14 mouse cellular contexts compared by ENCODE assay signal in the genomic region with DNA sequence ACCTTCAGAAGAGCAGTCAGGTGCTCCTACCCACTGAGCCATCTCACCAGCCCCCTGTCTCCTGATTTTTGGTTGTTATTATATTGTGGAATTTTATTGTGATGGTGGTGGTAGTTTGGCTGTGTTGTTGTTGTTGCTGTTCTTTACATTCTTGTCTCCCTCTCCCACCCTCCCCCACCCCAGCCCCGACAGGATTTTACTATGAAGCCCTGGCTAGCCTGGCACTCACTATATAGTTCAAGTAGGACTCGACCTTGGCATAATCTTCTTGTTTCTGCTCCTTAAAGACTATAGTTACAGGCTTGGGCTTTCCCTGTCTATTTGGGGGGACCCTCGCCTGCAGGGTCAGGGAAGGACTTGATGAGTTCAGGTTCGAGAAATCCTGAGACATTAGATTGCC. TPM values are rescaled to one million over a fixed set of nuclear protein-coding genes. Genes with fewer than 3 reads are reported as not detected.
A peak's percentile ranks its signal among the peaks of the same experiment; 100 is the strongest.
DNase-seq lines count a peak whose midpoint lies in the region; ATAC-seq and TF ChIP-seq lines count a peak whose summit lies in the region.
"Had no signal": no experiment of that assay in that cellular context is flagged by ENCODE, and none has a peak within 500 bp of the region (broad histone marks: within the 10 kb centered on the region; RNA-seq: fewer than 3 reads in every experiment).

No protein-coding gene starts in this region.

- H3K9ac ChIP-seq in heart, adult 2 months (ENCODE audit: low read depth, low read length) = no peak overlapping the region
- H3K9ac ChIP-seq in lung, embryonic 14.5 days = no peak overlapping the region

- H3K4me1 ChIP-seq in heart, adult 2 months (ENCODE audit: control insufficient read depth, insufficient read depth, low read length) = peaks cover 15% of the 10 kb centered on the region
- no peaks in the 10 kb centered on the region for H3K4me1 ChIP-seq in lung, embryonic 14.5 days (ENCODE audit: insufficient read depth)
- peaks cover 32% of the 10 kb centered on the region for H3K4me1 ChIP-seq in lung, adult 2 months (ENCODE audit: control insufficient read depth, insufficient read depth, low read length)
- peaks cover 13% of the 10 kb centered on the region for H3K4me1 ChIP-seq in brown adipose tissue, adult 24 weeks (ENCODE audit: control insufficient read depth, insufficient read depth, insufficient read length, low read length)

- DNase-seq in heart, adult 2 months = no peak
- no peak for DNase-seq in heart, postnatal 4 days
- no peak for DNase-seq in lung, embryonic 14.5 days
- DNase-seq in lung, adult 2 months = no peak
- DNase-seq in splenic B cell, adult 2 months (ENCODE audit: low read depth, low spot score) = peak; percentile 39
- DNase-seq in adrenal gland, postnatal 4 days (ENCODE audit: low spot score in 2 of 2) = no peak
- no peak for DNase-seq in ovary, postnatal 10 days (ENCODE audit: low spot score)
- DNase-seq: cerebellum, adult 8-10 months; kidney, adult 18-20 months; lung, adult 18-20 months had no signal

- no peaks in the 10 kb centered on the region for H3K27me3 ChIP-seq in heart, adult 2 months (ENCODE audit: control insufficient read depth, insufficient read depth, low read length)
- peaks cover 14% of the 10 kb centered on the region; the same call in 1 of the 2 replicates for H3K27me3 ChIP-seq in lung, embryonic 14.5 days (ENCODE audit: insufficient read depth, low read length)
- H3K27me3 ChIP-seq in splenic B cell, adult 2 months (ENCODE audit: control insufficient read depth, insufficient read depth, low read length, poor library complexity, severe bottlenecking) = no peaks in the 10 kb centered on the region

- H3K79me2 ChIP-seq in heart, adult 2 months (replicated peaks; ENCODE audit: control insufficient read depth, insufficient read depth, low read length) = no peaks in the 10 kb centered on the region

- TF ChIP-seq POLR2A in heart, adult 2 months (IDR thresholded peaks at IDR 0.05; ENCODE audit: insufficient read depth, low read depth, low read length) = no peak
- no peak for TF ChIP-seq POLR2A in lung, adult 2 months (IDR thresholded peaks at IDR 0.05; ENCODE audit: borderline replicate concordance, extremely low read depth, low read depth, low read length)

- ATAC-seq in lung, embryonic 14.5 days (ENCODE audit: insufficient read depth) = no peak
- ATAC-seq: activated CD4-positive, CD25-positive, alpha-beta regulatory T cell, adult 4 months; forebrain, embryonic 14.5 days had no signal

- WGBS in heart, adult 2 months = 68% methylated on average over 4 of the region's 4 CpGs
- 76% methylated on average over 4 of the region's 4 CpGs for WGBS in lung, embryonic 14.5 days
- WGBS in lung, adult 2 months = 56% methylated on average over 4 of the region's 4 CpGs

- H3K9me3 ChIP-seq in lung, embryonic 14.5 days (ENCODE audit: low read depth, low read length) = no peaks in the 10 kb centered on the region

- H3K27ac ChIP-seq in heart, adult 2 months = peak overlapping the region; percentile 42
- no peak overlapping the region for H3K27ac ChIP-seq in lung, embryonic 14.5 days (ENCODE audit: low read depth)
- peak overlapping the region; percentile 91 for H3K27ac ChIP-seq in brown adipose tissue, adult 24 weeks (replicated peaks; ENCODE audit: low read depth, low read length)

- intact Hi-C loops in heart, adult 2 months (cut with DNase I) = no loop called here

- 0 out of 2 replicates have a peak overlapping the region, but pooled peaks have one; percentile 15 for H3K4me2 ChIP-seq in lung, embryonic 14.5 days

- peaks cover 7% of the 10 kb centered on the region for H3K36me3 ChIP-seq in heart, adult 2 months (ENCODE audit: control insufficient read depth, insufficient read depth, low read length)
- no peaks in the 10 kb centered on the region for H3K36me3 ChIP-seq in lung, embryonic 14.5 days (ENCODE audit: insufficient read depth)
- peaks cover 43% of the 10 kb centered on the region for H3K36me3 ChIP-seq in splenic B cell, adult 2 months (ENCODE audit: control insufficient read depth, insufficient read depth, low read length, poor library complexity, severe bottlenecking)

- TF ChIP-seq EP300 in heart, adult 2 months (IDR thresholded peaks at IDR 0.05; ENCODE audit: insufficient read depth, low read depth, low read length) = no peak

- TF ChIP-seq CTCF in heart, adult 2 months (IDR thresholded peaks at IDR 0.05) = no peak
- no peak for TF ChIP-seq CTCF in lung, embryonic 14.5 days (IDR thresholded peaks at IDR 0.05; ENCODE audit: low read depth)
- no peak for TF ChIP-seq CTCF in lung, adult 2 months (IDR thresholded peaks at IDR 0.05; ENCODE audit: insufficient read depth, low read length)

- no peak overlapping the region for H3K4me3 ChIP-seq in heart, adult 2 months
- no peak overlapping the region for H3K4me3 ChIP-seq in lung, embryonic 14.5 days (ENCODE audit: low read depth, low read length)
- H3K4me3 ChIP-seq in lung, adult 2 months (replicated peaks; ENCODE audit: extremely low read depth, low read depth, low read length) = no peak overlapping the region
- H3K4me3 ChIP-seq in brown adipose tissue, adult 24 weeks (ENCODE audit: insufficient read depth, low read depth, low read length) = peak overlapping the region; percentile 14
- H3K4me3 ChIP-seq: myocyte had no signal

RNA-seq across cellular contexts. Expression of a gene that starts 2.9 kb away (rescaled TPM):
- 1 to 10 TPM; 6.8 to 7.1 TPM for total RNA-seq in heart, adult 2 months (2021)
- polyA plus RNA-seq in heart, adult 2 months (2012; rRNA removed) = 13.9 and 16.3 TPM in 2 replicates
- 10 to 100 TPM in 1 of 2 experiments, 1 to 10 TPM in 1; 8.7 to 10.1 TPM for total RNA-seq in heart, postnatal 4 days (2021)
- 19.8 and 23.2 TPM in 2 replicates for polyA plus RNA-seq in lung, embryonic 14.5 days (2014; fragmentation: Nextera tagmentation; extraction: Ambion mirVana)
- polyA plus RNA-seq in lung, adult 2 months (2012; rRNA removed) = 29.7 and 36.7 TPM in 2 replicates
- 5.3 and 7.4 TPM in 2 replicates for polyA plus RNA-seq in brown adipose tissue, adult 24 weeks (2012; ENCODE audit: insufficient read depth, insufficient read length, missing spikeins)
- 10 to 100 TPM; 28.4 to 33.4 TPM for total RNA-seq in adrenal gland, postnatal 4 days (2021)

RNA-seq across cellular contexts. Expression of a gene that starts 59.9 kb away (rescaled TPM):
- total RNA-seq in heart, adult 2 months (2021) = 10 to 100 TPM; 21.1 to 21.3 TPM
- polyA plus RNA-seq in heart, adult 2 months (2012; rRNA removed) = 22.9 and 24.1 TPM in 2 replicates
- 10 to 100 TPM; 53.1 to 57.5 TPM for total RNA-seq in heart, postnatal 4 days (2021)
- polyA plus RNA-seq in lung, embryonic 14.5 days (2014; fragmentation: Nextera tagmentation; extraction: Ambion mirVana) = 43.1 and 47.1 TPM in 2 replicates
- polyA plus RNA-seq in lung, adult 2 months (2012; rRNA removed) = 87.3 and 94.1 TPM in 2 replicates
- polyA plus RNA-seq in brown adipose tissue, adult 24 weeks (2012; ENCODE audit: insufficient read depth, insufficient read length, missing spikeins) = 3.9 and 7.3 TPM in 2 replicates
- 100 to 1,000 TPM; 105 TPM for total RNA-seq in adrenal gland, postnatal 4 days (2021)
